Mouse (Mus musculus): ENCODE results near the gene C1galt1.

- TF ChIP-seq CTCF (IDR thresholded peaks at IDR 0.05; ENCODE audit: borderline replicate concordance, insufficient read depth, low read length) (no peak), POLR2A (IDR thresholded peaks at IDR 0.05; ENCODE audit: low read depth, low read length) (no peak)
Observed at GRCm38 (mm10) chr6:7847890-7848508, 3.4 kb downstream of the C1galt1 start.

Data from embryonic fibroblast, embryonic 13.5 days (primary cell).